Mouse (Mus musculus) cerebellum, adult 8-10 months (tissue): ENCODE measurements around the gene Arpc1a.

Experiments used
- DNase-seq: peaks from one replicate; pipeline ENCODE4 v3.0.0; 2022

Arpc1a gene

DNA sequence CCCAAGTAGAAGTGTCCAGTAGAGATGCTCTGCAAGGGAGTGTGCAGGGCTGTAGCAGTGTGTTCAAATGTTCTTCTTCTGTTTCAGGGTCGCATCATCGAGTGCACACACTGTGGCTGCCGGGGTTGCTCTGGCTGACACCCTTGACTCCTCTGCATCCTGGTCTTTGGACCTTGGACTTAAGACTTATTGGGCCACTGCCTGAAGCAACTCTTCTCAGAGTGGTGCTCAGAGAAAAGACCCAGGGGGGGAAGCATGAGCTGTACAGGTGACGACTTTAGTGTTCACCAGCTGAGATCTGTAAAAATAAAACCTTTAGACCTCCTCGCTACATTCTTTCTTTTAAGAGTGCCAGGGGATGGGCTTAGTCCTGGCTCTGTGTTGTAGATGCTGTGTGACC lies 64.1 kb downstream of the Arpc1a start:
- DNase-seq: no peak

- DNase-seq: no peak
Observed at GRCm38 (mm10) chr5:145149294-145149693, 65.7 kb downstream of the Arpc1a start.

DNA sequence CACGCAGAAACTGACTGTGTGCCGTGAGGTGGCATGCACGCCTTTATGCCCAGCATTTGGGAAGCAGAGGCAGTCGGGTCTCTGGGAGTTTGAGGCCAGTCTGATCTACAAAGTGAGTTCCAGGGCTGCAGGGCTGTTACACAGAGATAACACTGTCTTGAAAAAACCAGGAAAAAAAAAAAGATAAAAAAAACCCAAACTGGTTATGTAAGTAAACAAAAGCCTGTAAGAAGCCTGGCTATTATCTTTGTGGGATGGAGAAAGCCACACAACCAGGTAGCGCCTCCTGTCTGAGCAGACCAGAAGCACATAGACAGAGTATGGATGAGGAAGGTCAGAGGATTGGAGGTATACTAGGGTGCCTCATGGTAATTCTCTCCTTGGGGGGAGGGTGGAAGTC lies 69.1 kb downstream of the Arpc1a start:
- no peak for DNase-seq
